Mouse (Mus musculus): Measurements from ENCODE around the gene Glis3.

- TF ChIP-seq CTCF (IDR thresholded peaks at IDR 0.05 in 2 of 3, conservative IDR thresholded peaks at IDR 0.05 in 1 of 3; ENCODE audit: control insufficient read depth in 1 of 3, insufficient read depth in 1 of 3, low read depth in 2 of 3, low read length in 3 of 3, poor library complexity in 1 of 3, severe bottlenecking in 1 of 3) (no peak), USF1 (IDR thresholded peaks at IDR 0.05; ENCODE audit: low read depth, low read length) (no peak), ZKSCAN1 (IDR thresholded peaks at IDR 0.05; ENCODE audit: low read depth, low read length) (no peak), GATA1 (IDR thresholded peaks at IDR 0.05; ENCODE audit: low read depth, low read length) (no peak)
These were observed 51.5 kb downstream of the Glis3 start for GRCm38 (mm10) chr19:28628416-28628815.

Data from MEL (cell line).